Mouse (Mus musculus): ENCODE results near the gene Ssr1. TPM values are rescaled to one million over a fixed set of nuclear protein-coding genes. Genes with fewer than 3 reads are reported as not detected.

Ssr1 gene
- polyA plus RNA-seq, 1 experiment, result 188 TPM

GRCm38 (mm10) chr13:37931210-37931922 lies 62.7 kb downstream of the Ssr1 start:
- Histone ChIP-seq H3K27ac (ENCODE audit: insufficient read depth, low read depth, low read length) (no peak overlapping the region), H3K4me3 (ENCODE audit: insufficient read depth, low read depth, low read length) (no peak overlapping the region), H3K4me1 (ENCODE audit: control insufficient read depth, insufficient read depth, low read length) (no peaks in the 10 kb centered on the region)
- WGBS, result 71% methylated on average over 27 of the region's 27 CpGs
- TF ChIP-seq CTCF (IDR thresholded peaks at IDR 0.05; ENCODE audit: insufficient read depth, low read depth, low read length) (no peak), POLR2A (IDR thresholded peaks at IDR 0.05; ENCODE audit: insufficient read depth, low read depth, low read length) (no peak)

DNA sequence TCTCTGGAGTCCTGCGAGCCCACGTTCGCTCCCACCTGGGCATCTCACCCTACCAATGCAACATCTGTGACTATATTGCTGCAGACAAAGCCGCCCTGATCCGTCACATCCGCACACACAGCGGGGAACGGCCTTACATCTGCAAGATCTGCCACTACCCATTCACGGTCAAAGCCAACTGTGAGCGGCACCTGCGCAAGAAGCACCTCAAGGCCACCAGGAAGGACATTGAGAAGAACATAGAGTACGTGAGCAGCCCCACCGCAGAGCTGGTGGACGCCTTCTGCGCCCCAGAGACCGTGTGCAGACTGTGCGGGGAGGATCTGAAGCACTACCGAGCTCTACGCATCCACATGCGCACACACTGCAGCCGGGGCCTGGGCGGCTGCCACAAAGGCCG lies 63.4 kb downstream of the Ssr1 start:
- no peak overlapping the region for H3K4me3 ChIP-seq (ENCODE audit: insufficient read depth, low read depth, low read length)
- 95% methylated on average over 23 of the region's 23 CpGs for WGBS
- TF ChIP-seq POLR2A (IDR thresholded peaks at IDR 0.05; ENCODE audit: insufficient read depth, low read depth, low read length) (no peak), CTCF (IDR thresholded peaks at IDR 0.05; ENCODE audit: insufficient read depth, low read depth, low read length) (no peak)
- no peaks in the 10 kb centered on the region for H3K4me1 ChIP-seq (ENCODE audit: control insufficient read depth, insufficient read depth, low read length)
- H3K27ac ChIP-seq (ENCODE audit: insufficient read depth, low read depth, low read length), result no peak overlapping the region

DNA sequence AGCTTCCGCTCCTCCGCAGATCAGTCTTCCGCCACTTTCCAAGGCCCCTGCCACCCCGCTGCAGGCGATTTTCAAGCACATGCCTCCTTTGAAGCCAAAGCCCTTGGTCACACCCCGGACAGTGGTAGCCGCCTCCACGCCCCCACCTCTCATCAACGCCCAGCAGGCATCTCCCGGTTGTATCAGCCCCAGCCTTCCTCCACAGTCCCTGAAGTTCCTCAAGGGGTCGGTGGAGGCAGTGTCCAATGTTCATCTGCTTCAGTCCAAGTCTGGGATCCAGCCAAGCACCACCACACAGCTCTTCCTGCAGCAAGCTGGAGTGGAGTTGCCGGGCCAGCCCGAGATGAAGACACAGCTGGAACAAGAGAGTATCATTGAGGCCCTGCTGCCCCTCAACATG lies 63.9 kb downstream of the Ssr1 start:
- WGBS, result 88% methylated on average over 13 of the region's 13 CpGs
- H3K27ac ChIP-seq (ENCODE audit: insufficient read depth, low read depth, low read length), result no peak overlapping the region
- TF ChIP-seq CTCF (IDR thresholded peaks at IDR 0.05; ENCODE audit: insufficient read depth, low read depth, low read length) (no peak), POLR2A (IDR thresholded peaks at IDR 0.05; ENCODE audit: insufficient read depth, low read depth, low read length) (no peak)
- H3K4me1 ChIP-seq (ENCODE audit: control insufficient read depth, insufficient read depth, low read length), result no peaks in the 10 kb centered on the region
- no peak overlapping the region for H3K4me3 ChIP-seq (ENCODE audit: insufficient read depth, low read depth, low read length)

GRCm38 (mm10) chr13:37929532-37929931 lies 64.5 kb downstream of the Ssr1 start:
- no peak for TF ChIP-seq CTCF (IDR thresholded peaks at IDR 0.05; ENCODE audit: insufficient read depth, low read depth, low read length)
- TF ChIP-seq POLR2A (IDR thresholded peaks at IDR 0.05; ENCODE audit: insufficient read depth, low read depth, low read length), result no peak
- no peaks in the 10 kb centered on the region for H3K4me1 ChIP-seq (ENCODE audit: control insufficient read depth, insufficient read depth, low read length)
- no peak overlapping the region for H3K27ac ChIP-seq (ENCODE audit: insufficient read depth, low read depth, low read length)
- 93% methylated on average over 17 of the region's 17 CpGs for WGBS
- no peak overlapping the region for H3K4me3 ChIP-seq (ENCODE audit: insufficient read depth, low read depth, low read length)

GRCm38 (mm10) chr13:37926394-37926793 lies 67.6 kb downstream of the Ssr1 start:
- H3K4me3 ChIP-seq (ENCODE audit: insufficient read depth, low read depth, low read length), result no peak overlapping the region
- H3K27ac ChIP-seq (ENCODE audit: insufficient read depth, low read depth, low read length), result no peak overlapping the region
- WGBS, result 92% methylated on average over 3 of the region's 3 CpGs
- no peaks in the 10 kb centered on the region; the same call in 1 of the 2 replicates for H3K4me1 ChIP-seq (ENCODE audit: control insufficient read depth, insufficient read depth, low read length)
- TF ChIP-seq CTCF (IDR thresholded peaks at IDR 0.05; ENCODE audit: insufficient read depth, low read depth, low read length), result no peak
- TF ChIP-seq POLR2A (IDR thresholded peaks at IDR 0.05; ENCODE audit: insufficient read depth, low read depth, low read length), result no peak

GRCm38 (mm10) chr13:37924461-37924948 lies 69.5 kb downstream of the Ssr1 start:
- Histone ChIP-seq H3K4me3 (ENCODE audit: insufficient read depth, low read depth, low read length) (no peak overlapping the region), H3K4me1 (ENCODE audit: control insufficient read depth, insufficient read depth, low read length) (no peaks in the 10 kb centered on the region; the same call in 1 of the 2 replicates), H3K27ac (ENCODE audit: insufficient read depth, low read depth, low read length) (no peak overlapping the region)
- 79% methylated on average over 4 of the region's 4 CpGs for WGBS
- no peak for TF ChIP-seq CTCF (IDR thresholded peaks at IDR 0.05; ENCODE audit: insufficient read depth, low read depth, low read length)
- TF ChIP-seq POLR2A (IDR thresholded peaks at IDR 0.05; ENCODE audit: insufficient read depth, low read depth, low read length), result no peak

GRCm38 (mm10) chr13:37923643-37924460 lies 70.2 kb downstream of the Ssr1 start:
- TF ChIP-seq POLR2A (IDR thresholded peaks at IDR 0.05; ENCODE audit: insufficient read depth, low read depth, low read length) (no peak), CTCF (IDR thresholded peaks at IDR 0.05; ENCODE audit: insufficient read depth, low read depth, low read length) (no peak)
- Histone ChIP-seq H3K4me3 (ENCODE audit: insufficient read depth, low read depth, low read length) (no peak overlapping the region), H3K27ac (ENCODE audit: insufficient read depth, low read depth, low read length) (no peak overlapping the region), H3K4me1 (ENCODE audit: control insufficient read depth, insufficient read depth, low read length) (peaks cover 3% of the 10 kb centered on the region; the same call in 1 of the 2 replicates)
- 80% methylated on average over 10 of the region's 10 CpGs for WGBS

GRCm38 (mm10) chr13:37923091-37923490 lies 70.9 kb downstream of the Ssr1 start:
- WGBS, result 88% methylated on average over 4 of the region's 4 CpGs
- TF ChIP-seq CTCF (IDR thresholded peaks at IDR 0.05; ENCODE audit: insufficient read depth, low read depth, low read length) (no peak), POLR2A (IDR thresholded peaks at IDR 0.05; ENCODE audit: insufficient read depth, low read depth, low read length) (no peak)
- H3K4me1 ChIP-seq (ENCODE audit: control insufficient read depth, insufficient read depth, low read length), result peaks cover 3% of the 10 kb centered on the region; the same call in 1 of the 2 replicates
- no peak overlapping the region for H3K4me3 ChIP-seq (ENCODE audit: insufficient read depth, low read depth, low read length)
- H3K27ac ChIP-seq (ENCODE audit: insufficient read depth, low read depth, low read length), result no peak overlapping the region

- Histone ChIP-seq H3K27ac (ENCODE audit: insufficient read depth, low read depth, low read length) (no peak overlapping the region), H3K4me3 (ENCODE audit: insufficient read depth, low read depth, low read length) (no peak overlapping the region), H3K4me1 (ENCODE audit: control insufficient read depth, insufficient read depth, low read length) (peaks cover 3% of the 10 kb centered on the region; the same call in 1 of the 2 replicates)
- WGBS, result 79% methylated on average over 2 of the region's 2 CpGs
- TF ChIP-seq CTCF (IDR thresholded peaks at IDR 0.05; ENCODE audit: insufficient read depth, low read depth, low read length) (no peak), POLR2A (IDR thresholded peaks at IDR 0.05; ENCODE audit: insufficient read depth, low read depth, low read length) (no peak)
These were observed 73.3 kb downstream of the Ssr1 start for GRCm38 (mm10) chr13:37920727-37921126.

Data from olfactory bulb, adult 2 months (tissue).